ENCODE assay signal across 8 mouse cellular contexts in genomic region chr5:112254282-112254806, GRCm38 (mm10). TPM values are rescaled to one million over a fixed set of nuclear protein-coding genes. Genes with fewer than 3 reads are reported as not detected.
DNase-seq lines count a peak whose midpoint lies in the region; ATAC-seq lines count a peak whose summit lies in the region.

No protein-coding gene starts in this region.

- no peak overlapping the region for H3K4me2 ChIP-seq in heart, embryonic 12.5 days
- no peak overlapping the region for H3K4me2 ChIP-seq in heart, embryonic 15.5 days

- H3K9ac ChIP-seq in heart, embryonic 12.5 days, result no peak overlapping the region
- no peak overlapping the region for H3K9ac ChIP-seq in heart, embryonic 15.5 days

- no peak overlapping the region for H3K4me3 ChIP-seq in heart, embryonic 12.5 days
- H3K4me3 ChIP-seq in heart, embryonic 15.5 days, result no peak overlapping the region

- DNase-seq in heart, adult 11 months, result peak; percentile 98
- peak; percentile 22 to 27 for DNase-seq in B cell, adult 2 months
- DNase-seq in cerebellum, postnatal 14 days, result peak; percentile 64 to 66
- DNase-seq in left cerebral cortex, adult 9 months (ENCODE audit: low spot score in 2 of 2), result peak; percentile 42 to 67
- DNase-seq in right cerebral cortex, postnatal 4 days, result peak; percentile 63

- H3K36me3 ChIP-seq in heart, embryonic 12.5 days, result no peaks in the 10 kb centered on the region
- H3K36me3 ChIP-seq in heart, embryonic 15.5 days, result no peaks in the 10 kb centered on the region

- H3K4me1 ChIP-seq in heart, embryonic 12.5 days (replicated peaks), result peaks cover 21% of the 10 kb centered on the region
- peaks cover 41% of the 10 kb centered on the region for H3K4me1 ChIP-seq in heart, embryonic 15.5 days (replicated peaks)

- H3K27ac ChIP-seq in heart, embryonic 12.5 days (ENCODE audit: poor library complexity, severe bottlenecking), result no peak overlapping the region
- peak overlapping the region; percentile 66 for H3K27ac ChIP-seq in heart, embryonic 15.5 days

- no peak for ATAC-seq in heart, embryonic 12.5 days (ENCODE audit: insufficient number of reproducible peaks, low FRiP score)
- ATAC-seq in heart, embryonic 15.5 days (replicated peaks; ENCODE audit: insufficient number of reproducible peaks, insufficient read depth, low FRiP score, low read depth), result 0 out of 2 replicates have a peak, but pooled peaks have one; percentile 33
- ATAC-seq in activated CD4-positive, CD25-positive, alpha-beta regulatory T cell, adult 4 months, result no peak

- 58% methylated on average over 7 of the region's 7 CpGs for WGBS in heart, embryonic 12.5 days
- WGBS in heart, embryonic 15.5 days, result 44% methylated on average over 7 of the region's 7 CpGs

- peaks cover 42% of the 10 kb centered on the region for H3K27me3 ChIP-seq in heart, embryonic 12.5 days (replicated peaks)
- peaks cover 15% of the 10 kb centered on the region; the same call in 1 of the 2 replicates for H3K27me3 ChIP-seq in heart, embryonic 15.5 days

- no peaks in the 10 kb centered on the region for H3K9me3 ChIP-seq in heart, embryonic 12.5 days (replicated peaks)
- no peaks in the 10 kb centered on the region for H3K9me3 ChIP-seq in heart, embryonic 15.5 days (replicated peaks)

RNA-seq across cellular contexts. Expression of gene Crybb1, which starts 1.3 kb away (rescaled TPM):
- 0.46 and 0.67 TPM in 2 replicates for polyA plus RNA-seq in heart, embryonic 12.5 days (2016; fragmentation: Nextera tagmentation; extraction: Ambion mirVana)
- 1.6 and 2.1 TPM in 2 replicates for polyA plus RNA-seq in heart, embryonic 15.5 days (2015; fragmentation: Nextera tagmentation; extraction: Ambion mirVana)
- polyA plus RNA-seq in activated CD4-positive, CD25-positive, alpha-beta regulatory T cell, adult 4 months (2017; shearing (Covaris generic)), result not detected

RNA-seq across cellular contexts. Expression of gene Cryba4, which starts 2.0 kb away (rescaled TPM):
- 0.57 and 0.64 TPM in 2 replicates for polyA plus RNA-seq in heart, embryonic 12.5 days (2016; fragmentation: Nextera tagmentation; extraction: Ambion mirVana)
- 1.2 and 1.4 TPM in 2 replicates for polyA plus RNA-seq in heart, embryonic 15.5 days (2015; fragmentation: Nextera tagmentation; extraction: Ambion mirVana)
- polyA plus RNA-seq in activated CD4-positive, CD25-positive, alpha-beta regulatory T cell, adult 4 months (2017; shearing (Covaris generic)), result not detected

RNA-seq across cellular contexts. Expression of gene Tpst2, which starts 22.1 kb away (rescaled TPM):
- polyA plus RNA-seq in heart, embryonic 12.5 days (2016; fragmentation: Nextera tagmentation; extraction: Ambion mirVana), result 34.4 and 36.4 TPM in 2 replicates
- polyA plus RNA-seq in heart, embryonic 15.5 days (2015; fragmentation: Nextera tagmentation; extraction: Ambion mirVana), result 38.5 and 47.8 TPM in 2 replicates
- polyA plus RNA-seq in activated CD4-positive, CD25-positive, alpha-beta regulatory T cell, adult 4 months (2017; shearing (Covaris generic)), result 10 to 100 TPM; 75.0 to 86.1 TPM

Comparison
In these comparisons a context has a peak if more than half of its experiments do, and no peak if none do; other contexts are left out.
1. DNase-seq: peak in every context shown above with its lines; median percentile 98 in heart, adult 11 months; 65 in cerebellum, postnatal 14 days; 63 in right cerebral cortex, postnatal 4 days; 54 in left cerebral cortex, adult 9 months; 24 in B cell, adult 2 months.